Mouse (Mus musculus): ENCODE measurements at regions not wholly inside any gene's neighbourhood (a gene's known extent, or its start where the extent isn't known, plus 50 kb on each side); places are given as distances from the start of the nearest gene placed in this dataset.
A peak's percentile ranks its signal among the peaks of the same experiment; 100 is the strongest.

DNA sequence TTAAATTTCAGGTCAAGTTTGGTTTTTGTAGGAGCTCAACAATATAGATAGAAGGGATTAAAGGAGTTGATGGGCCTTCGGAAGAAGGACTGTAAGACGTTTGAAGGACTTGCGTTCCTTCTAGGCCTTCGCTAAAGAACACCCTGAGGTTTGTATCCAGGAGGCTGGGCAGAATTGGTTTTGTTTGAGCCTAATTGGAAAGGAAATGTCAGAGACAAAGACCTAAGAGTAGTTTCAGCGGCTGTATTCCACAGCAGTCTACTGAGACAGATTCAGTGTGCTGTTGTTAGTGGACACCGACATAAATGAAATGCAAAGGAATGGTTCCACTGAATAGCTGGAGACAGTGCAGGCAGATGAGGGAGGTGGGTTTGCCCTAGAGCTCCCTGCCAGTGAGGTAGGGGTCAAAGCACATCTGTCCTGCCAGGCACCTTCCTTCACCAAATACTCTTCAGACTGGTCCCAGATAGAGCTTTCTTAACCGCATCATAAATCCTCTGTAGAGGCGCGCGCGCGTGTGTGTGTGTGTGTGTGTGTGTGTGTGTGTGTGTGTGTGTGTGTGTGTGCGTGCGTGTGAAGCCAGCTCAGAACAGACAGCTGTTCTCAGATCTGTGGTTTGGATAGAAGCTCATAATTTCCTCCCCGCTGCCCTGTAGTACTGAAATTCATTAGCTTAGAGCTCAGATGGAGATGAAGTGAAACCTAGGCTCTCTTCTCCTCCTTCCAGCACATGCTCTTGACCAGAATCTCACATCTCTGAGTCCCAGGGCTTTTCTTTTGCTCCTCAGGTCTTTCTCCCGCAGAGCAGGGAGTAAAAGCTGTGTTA lies 209.7 kb downstream of the Ktn1 start:
- no peak for DNase-seq (ENCODE audit: low spot score in 2 of 2)

DNA sequence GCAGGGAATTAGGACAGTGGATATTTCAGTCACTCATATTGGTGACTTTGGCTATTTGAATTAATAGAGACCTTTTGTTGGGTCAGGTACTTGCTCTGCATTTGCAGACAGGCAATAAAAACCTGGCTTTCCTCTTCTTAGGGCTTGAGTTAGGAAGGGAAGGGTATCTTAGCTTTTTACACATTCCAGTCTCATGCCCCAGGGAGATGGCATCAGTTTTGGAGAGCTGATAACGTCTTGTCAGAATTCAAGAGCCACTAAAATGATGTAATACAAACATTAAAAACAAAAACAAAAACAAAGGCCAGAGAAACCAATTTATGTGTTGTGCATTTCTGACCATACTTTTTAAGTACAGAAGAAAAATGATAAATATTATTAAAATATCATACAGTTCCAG lies 214.3 kb downstream of the Ktn1 start:
- DNase-seq (ENCODE audit: low spot score in 2 of 2) = no peak

DNA sequence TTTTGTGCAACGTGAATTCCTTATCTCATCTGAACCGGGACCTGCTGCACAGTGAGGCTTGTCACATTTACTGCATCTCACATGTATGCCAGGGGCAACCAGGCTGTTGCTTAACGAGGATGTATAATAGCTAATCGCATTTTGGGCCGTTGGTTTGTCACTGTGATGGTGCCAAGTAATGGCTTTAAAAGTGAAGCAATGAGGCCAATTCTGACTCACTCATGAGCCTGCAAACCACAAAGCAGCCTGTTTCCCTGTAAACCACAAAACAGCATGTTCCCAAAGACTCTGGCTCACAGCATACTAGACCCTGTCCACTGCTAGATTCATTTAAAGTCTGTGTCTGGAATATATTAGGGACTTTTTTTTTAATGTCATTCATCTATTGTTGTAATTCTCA lies 214.8 kb downstream of the Ktn1 start:
- DNase-seq (ENCODE audit: low spot score in 2 of 2) = peak in 1 of 2 experiments; percentile 9

DNA sequence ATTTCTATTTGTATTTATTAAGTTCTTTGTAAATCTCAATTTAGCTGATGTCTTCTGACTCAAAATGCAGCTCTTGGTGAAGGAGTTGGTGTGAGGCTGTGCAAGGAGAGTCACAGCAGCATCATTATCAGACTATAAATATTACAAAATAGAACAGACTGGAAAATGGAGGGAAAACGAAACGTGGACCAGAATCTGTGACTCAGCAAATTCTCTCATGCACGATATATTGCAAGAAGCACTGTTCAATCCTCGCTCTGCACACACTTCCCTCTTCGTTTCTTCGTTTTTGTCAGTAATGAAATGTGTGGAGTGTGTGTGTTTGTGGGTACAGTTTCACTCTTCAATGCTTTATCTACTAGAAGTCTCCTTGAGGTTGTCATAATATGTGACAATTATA lies 215.5 kb downstream of the Ktn1 start:
- DNase-seq (ENCODE audit: low spot score in 2 of 2) = no peak

DNA sequence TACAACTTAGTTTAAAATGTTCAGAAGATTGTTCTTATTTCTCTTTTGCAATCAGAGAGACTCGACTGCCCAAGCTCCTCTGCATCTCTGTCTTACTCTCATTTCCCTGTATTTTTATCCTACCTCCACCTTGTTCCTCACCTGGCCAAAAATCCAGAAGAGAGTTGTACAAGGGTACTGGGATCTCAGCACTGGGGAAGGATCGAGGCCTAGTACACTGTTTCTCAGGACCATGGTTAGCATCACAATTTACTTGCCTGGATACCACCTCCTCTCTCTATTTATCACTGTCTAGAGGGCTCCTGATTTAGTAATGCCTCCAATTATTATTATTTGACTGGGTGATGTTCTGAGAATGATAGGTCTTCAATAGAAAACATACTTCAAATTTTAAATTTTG lies 218.8 kb downstream of the Ktn1 start:
- DNase-seq (ENCODE audit: low spot score in 2 of 2) = no peak

DNA sequence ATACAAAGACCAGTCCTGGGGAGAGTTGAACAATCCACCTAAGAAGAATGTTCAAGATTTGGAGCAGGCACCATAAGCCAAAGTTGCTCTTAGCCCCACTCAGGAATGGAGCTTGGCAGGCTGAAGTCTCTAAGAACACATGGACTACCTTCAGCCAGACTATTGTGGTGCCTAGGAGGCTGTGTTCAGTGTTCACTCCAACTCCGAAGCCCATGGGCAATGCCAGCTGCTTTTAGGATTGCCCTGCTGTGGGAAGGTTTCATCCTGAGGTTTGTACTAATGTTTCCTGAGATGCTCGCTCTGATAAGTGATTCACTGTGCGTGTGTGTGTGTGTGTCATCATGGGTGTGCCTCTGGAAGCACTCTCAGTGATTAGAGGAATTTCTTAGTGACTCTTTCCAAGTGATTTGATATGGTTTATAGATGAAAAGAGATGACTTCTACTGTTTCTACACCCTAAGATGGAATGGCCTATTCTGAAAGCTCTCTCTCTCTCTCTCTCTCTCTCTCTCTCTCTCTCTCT lies 220.1 kb downstream of the Ktn1 start:
- no peak for DNase-seq (ENCODE audit: low spot score in 2 of 2)

DNA sequence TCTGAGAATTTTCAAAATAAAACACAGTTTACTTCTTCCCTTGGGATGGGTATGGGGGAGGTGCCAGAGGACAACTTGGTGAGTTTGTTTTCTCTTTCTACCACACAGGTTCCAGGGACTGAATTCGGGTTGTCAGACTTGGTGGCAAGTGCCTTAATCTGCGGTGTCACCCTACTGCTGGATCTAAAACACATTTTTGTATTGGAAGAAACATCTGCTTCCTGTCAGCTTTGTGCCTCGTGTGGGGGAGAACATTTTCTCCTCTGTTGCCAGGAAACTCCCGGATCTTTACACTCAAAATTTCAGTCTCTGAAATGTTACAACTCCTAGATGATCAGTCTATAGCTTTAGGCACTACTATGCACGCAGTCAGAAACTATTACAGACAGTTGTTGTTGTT lies 228.3 kb downstream of the Ktn1 start:
- DNase-seq (ENCODE audit: low spot score in 2 of 2) = no peak

DNA sequence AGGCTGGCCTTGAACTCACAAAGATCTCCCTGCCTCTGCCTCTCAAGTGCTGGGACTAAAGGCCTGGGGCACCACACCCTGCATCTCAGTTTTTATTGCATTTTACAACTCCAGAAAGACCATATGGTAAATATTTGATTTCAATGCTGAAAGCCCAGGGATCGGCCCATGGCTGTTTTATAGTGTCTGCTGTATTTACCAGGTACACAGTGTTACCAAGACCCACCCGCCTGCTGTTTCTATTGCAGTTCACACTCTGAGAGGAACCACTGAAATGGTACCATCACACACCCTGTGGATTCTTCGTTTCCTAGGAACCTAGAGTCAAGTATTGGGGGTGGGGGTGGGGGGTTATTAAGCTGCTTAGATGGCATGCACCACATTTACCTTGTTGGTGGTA lies 228.9 kb downstream of the Ktn1 start:
- DNase-seq (ENCODE audit: low spot score in 2 of 2) = no peak

DNA sequence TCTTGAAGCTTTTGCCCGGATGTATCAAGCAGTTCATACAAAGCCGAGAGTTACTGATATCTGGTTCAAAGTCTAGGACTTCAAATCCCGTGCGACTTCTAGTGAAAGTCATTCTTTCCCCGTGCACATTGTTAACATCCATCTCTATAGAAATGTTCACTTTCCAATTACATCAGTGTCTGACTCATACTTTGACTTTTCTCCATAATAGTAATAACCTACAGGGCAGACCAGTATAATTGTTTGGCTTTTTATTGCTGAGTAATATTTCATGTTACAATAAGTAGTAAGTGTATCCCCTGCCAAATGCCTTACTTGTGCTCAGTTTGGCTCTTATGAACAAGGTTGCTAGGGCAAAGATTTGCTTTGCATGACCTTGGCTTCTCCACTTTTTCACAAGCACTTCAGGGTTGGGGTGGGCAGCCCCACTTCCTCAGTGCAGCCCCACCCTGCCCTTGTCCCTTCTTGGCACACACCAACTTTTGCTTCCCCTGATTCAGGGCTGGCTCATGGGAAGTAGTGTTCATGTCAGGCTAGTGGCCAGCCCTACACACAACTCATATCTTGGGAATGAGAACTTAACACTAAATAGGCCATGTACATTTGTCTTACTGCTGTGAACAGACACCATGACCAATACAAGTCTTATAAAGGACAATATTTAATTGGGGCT lies 229.7 kb downstream of the Ktn1 start:
- DNase-seq (ENCODE audit: low spot score in 2 of 2) = no peak

DNA sequence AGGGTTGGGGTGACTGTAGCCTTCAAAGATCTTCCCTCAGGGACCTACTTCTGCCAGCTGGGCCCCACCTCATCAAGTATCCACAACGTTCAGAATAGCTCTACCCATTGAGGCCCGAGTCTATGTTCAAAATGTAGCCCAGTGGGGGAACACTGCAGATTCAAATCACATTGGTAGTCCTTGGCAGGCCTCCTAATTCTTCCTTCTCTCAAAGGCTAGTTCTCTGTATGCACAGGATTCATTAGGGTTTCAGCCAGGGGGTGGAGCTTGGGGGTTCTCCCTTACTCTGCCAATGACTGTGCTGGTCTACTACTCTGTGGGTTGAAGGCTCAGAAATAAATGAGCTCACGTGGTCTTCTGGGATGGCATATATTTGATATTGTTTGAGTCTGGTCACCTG lies 235.3 kb upstream of the Peli2 start:
- no peak for DNase-seq (ENCODE audit: low spot score in 2 of 2)

DNA sequence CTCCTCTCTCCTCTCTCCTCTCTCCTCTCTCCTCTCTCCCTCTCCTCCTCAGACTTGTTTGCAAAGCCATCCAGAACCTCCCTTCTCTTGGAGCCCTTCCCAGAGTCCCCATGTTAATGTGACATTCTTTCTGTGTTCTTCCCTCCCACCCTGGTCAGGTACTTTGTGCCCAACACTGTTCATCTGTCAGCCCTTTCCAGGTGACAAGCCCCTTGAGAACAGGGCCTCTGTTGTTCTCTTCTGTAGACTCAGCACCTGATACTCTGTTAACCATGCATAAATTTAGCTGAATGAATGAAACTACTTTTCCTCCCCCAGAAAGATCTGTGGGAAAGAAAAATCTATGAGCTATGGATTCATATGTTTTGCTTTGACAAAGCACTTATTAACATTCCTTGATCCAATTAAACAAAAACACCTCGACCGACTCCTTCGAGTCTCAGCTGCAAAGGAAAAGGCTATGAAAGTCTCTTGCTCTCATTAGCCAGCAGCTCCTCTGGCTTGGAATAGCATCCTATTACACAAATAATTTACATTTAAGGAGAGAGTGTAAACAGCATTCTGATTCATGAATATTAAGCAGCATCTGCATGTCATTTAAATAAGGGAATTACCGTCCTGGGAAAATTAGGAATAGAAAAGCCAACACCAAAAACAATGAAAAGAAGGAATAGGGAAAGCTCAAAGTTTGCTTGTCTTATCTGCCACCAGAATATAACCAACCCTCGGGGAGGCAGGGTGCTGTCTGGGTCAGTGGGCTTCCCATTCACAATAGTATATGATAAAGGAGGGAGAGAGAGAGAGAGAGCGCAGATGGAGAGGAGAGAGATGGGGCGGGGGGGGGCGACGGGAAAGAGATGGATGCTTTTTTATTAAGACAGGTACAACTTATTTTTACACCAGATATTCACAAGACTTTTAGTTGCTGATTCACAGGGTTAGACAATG lies 230.1 kb upstream of the Peli2 start:
- DNase-seq (ENCODE audit: low spot score in 2 of 2) = no peak

DNA sequence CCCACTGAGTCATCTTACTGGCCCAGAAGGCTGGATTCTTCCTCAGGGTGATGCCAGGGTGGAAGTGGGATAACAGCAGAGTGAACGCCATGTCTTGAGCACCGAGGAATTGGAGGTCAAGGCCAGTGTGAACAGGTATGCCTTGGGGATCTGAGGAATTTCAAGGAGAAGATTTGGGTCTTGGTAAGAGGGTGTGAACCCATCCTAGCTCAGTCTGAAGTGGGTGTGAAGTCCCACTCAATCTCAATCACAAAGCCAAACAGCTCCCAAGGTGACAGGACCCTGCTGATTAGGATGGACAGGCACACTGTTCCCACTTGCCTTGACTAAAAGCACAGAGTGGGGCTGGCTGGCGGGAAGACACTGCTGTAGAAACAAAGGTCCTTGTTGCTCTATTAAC lies 224.0 kb upstream of the Peli2 start:
- DNase-seq (ENCODE audit: low spot score in 2 of 2) = no peak

DNA sequence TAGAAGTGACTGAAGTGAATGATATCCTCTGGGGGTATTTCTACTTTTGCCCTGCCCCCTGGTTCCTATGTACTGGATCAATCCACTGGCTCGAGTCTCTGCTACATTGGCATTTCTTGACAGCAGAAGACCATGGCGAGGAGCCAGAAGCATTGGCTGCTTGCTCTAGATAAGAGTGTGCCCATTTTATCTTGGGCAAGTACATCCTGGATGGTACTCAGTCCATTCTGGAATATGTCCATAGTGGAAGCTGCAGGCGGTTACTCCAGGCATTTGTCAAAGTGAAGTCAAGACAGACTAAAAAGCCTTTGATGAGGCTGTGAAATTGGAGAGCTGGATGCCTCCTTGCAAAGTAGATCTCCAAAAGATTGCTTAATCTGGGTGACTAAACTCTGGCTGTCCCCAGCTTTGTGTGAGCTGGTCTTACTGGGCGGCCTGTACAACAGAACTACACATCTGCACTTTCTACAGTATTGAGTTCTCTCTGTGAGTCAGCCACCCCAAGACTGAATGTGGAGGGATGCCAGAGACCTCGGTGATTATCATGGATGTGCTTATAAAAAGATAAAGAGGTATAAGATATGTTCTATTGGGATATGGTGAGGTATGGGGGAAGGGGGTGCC lies 222.6 kb upstream of the Peli2 start:
- no peak for DNase-seq (ENCODE audit: low spot score in 2 of 2)

DNA sequence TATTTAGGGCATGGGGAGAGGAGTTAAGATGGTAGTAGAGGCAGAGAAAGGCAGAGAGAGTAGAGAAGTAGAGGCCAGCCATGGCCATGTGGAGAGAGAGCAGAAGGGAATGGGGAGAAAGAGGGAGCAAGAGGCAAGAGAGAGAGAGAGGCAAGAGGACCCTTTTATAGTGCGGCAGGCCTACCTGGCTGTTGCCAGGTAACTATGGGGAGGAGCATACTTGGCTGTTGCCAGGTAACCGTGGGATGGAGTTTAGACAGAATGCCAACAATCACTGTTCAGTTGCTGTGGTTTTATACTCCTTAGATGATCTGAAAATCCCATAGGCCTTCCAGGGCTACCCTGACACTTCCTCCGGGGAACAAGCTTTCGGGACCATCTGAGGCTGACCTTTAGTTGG lies 222.0 kb upstream of the Peli2 start:
- no peak for DNase-seq (ENCODE audit: low spot score in 2 of 2)

DNA sequence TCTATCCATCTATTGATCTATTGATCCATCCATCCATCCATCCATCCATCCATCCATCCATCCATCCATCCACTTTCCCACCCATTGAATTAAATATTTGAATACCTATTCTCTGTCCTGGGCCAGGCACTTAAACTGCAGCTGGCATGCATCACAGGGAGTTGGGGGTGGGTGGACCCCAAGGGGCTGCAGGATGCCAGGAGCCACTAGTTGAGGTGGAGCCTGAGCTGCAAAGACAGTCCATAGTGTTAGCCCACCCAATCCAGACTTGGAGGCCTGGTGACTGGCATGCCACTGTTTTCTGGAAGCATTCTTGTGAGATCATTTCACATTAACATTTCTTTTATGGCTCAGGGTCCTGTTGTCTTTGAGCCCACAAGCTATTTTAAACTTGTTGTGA lies 215.3 kb upstream of the Peli2 start:
- no peak for DNase-seq (ENCODE audit: low spot score in 2 of 2)

DNA sequence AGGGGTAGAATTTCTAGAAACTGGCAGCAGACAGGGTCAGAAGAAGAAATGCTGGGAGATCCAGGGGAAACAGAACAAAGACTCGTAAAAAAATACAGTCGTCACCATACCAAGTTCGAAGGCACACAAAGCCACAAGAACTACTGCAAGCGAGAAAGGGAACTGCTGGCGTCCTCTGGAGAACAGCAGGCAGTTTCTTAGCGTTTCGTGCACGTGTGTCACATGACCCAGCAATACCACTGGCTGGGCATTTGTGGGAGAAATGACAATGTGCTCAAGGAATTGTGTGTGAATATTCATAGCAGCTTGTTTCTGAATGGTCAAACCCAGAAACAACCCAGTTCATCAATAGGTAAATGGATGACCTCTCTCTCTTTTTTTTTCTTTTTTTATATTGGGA lies 211.5 kb upstream of the Peli2 start:
- no peak for DNase-seq (ENCODE audit: low spot score in 2 of 2)

DNA sequence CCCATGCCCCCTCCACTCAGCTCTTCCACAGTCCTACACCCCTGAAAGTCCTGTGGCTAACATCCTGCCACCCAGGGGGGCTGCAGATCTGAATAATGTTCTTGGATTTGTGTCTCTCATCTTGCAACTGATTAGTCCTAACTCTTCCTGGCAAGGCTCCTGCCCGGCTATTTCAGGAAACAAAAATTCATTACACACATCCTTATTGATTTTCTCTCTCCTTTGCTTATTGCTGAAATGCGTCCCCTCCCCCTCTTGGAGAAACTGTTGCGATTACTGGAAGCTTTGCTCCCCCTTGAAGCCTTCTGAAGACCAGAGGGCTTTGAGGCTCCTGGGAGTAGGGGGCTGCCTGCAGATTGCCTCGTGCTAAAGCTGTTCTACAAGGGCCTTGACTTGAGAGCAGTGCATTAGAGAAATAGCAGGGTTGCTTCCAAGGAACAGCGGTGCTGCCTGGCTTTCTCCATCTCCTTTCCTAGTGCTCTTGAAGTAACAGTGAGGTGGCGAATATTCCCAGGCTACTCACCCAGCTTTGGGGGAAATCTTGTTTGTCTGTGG lies 209.8 kb upstream of the Peli2 start:
- DNase-seq (ENCODE audit: low spot score in 2 of 2) = no peak

DNA sequence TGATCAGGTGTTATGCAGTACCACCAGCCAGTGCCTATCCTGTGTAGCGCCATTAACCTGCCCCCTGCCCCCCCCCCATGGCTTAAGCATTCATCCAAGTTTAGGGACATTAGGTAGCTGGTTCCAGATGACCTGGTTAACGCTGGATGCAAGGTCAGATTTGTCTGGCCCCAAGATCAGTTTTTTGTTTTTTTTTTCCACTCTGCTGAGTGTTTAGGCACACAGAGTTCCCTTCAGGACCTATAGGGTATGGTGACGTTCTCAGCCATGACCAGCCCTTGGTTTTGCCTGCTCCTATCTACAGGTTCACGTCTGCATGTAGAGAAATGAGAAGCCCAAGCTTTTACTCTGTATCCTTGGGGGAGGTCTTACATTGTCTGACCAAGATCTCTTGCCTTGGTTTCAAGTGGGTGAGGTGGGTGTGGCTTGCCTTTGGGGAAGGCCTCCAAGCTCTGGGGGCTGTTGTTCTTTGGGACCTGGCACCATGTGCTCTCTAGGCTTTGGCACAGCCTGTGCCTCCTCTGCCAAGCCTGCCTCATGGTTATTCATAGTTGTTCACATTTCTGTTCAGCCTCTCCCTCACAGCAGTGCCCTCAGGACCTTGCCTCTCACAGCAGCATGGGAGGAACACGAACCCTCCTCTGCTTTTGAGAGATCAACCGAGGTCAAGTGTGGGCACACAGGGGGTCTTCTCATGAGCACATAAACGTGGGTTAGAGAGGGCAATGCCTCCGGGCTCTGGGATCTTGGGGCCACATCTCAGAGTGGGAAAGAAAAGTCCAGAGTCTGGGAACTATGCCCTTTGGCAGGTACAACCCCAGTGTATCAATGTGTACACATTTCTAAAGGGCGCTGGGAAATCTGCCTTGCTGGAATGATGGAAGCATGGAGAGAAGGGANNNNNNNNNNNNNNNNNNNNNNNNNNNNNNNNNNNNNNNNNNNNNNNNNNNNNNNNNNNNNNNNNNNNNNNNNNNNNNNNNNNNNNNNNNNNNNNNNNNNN lies 208.8 kb upstream of the Peli2 start:
- peak; percentile 20 to 52 for DNase-seq (ENCODE audit: low spot score in 2 of 2)

DNA sequence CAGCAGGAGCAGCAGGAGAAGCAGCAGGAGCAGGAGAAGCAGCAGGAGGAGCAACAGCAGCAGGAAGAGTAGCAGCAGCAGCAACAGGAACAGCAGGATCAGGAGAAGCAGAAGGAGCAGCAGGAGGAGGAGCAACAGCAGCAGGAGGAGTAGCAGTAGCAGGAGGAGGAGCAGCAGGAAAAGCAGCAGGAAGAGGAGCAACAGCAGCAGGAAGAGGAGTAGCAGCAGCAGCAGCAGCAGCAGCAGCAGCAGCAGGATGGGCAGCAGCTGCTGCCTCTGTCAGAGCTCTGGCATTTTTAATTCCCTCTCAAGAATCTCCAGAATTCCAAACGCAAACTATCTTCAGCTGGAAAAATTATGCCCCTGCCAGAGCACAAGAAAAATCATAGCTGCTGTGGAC lies 205.0 kb upstream of the Peli2 start:
- no peak for DNase-seq (ENCODE audit: low spot score in 2 of 2)

All from left cerebral cortex, adult 9 months (tissue).